Mouse (Mus musculus): ENCODE data around the gene Kif13a. TPM values are rescaled to one million over a fixed set of nuclear protein-coding genes. Genes with fewer than 3 reads are reported as not detected.

The Kif13a gene
- polyA plus RNA-seq, 1 experiment = 38.5 TPM

DNA sequence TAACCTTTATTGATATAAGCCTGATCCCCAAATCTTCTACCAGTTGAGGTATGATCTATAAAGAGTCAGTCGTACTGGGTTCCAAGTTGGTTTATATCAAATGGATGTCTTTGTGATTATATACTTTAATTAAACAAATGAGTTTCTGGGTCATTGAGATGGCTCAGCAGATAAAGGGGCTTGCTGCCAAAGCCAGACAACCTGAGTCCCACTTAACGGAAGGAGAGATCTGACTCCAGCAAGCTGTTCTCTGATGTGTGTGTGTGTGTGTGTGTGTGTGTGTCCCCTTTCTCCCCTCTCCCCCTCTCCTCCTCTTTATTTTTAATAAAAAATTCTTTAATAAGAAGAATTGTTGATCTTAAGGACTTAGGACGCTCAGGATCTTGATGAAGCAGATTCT, 86.0 kb downstream of the Kif13a start:
- 52% methylated on average over 3 of the region's 3 CpGs for WGBS
- peak in 1 of 2 experiments; percentile 59 for DNase-seq
- TF ChIP-seq POLR2A (IDR thresholded peaks at IDR 0.05; ENCODE audit: borderline replicate concordance, insufficient read depth, low read length) (no peak), CTCF (IDR thresholded peaks at IDR 0.05; ENCODE audit: borderline replicate concordance, insufficient read depth, low read depth, low read length) (no peak)
- Histone ChIP-seq H3K4me3 (replicated peaks; ENCODE audit: insufficient read depth, low read depth, low read length) (no peak overlapping the region), H3K27ac (ENCODE audit: insufficient read depth, low read length) (no peak overlapping the region), H3K27me3 (ENCODE audit: control insufficient read depth, insufficient read depth, low read length) (no peaks in the 10 kb centered on the region), H3K4me1 (ENCODE audit: control insufficient read depth, insufficient read depth, low read length) (peaks cover 47% of the 10 kb centered on the region)

DNA sequence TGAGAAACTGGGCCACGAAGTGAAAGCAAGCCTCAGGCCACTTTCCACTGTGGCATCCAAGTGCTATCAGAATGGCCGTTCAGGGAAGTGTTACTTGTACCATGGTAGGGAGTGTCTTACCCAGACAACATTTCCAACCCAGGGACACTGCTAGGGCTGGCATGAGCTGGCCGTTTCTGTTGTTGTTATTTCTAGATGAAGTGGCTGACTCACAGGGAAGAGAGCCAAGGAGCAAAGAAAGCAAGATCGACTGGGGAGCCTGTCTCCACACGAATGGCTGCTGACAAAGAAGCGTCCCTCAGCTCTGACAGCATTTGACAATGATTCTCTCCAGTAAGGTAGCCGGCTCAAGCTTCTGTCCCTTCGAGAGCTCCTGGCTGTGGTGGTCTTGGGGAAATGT, 87.5 kb downstream of the Kif13a start:
- Histone ChIP-seq H3K27me3 (ENCODE audit: control insufficient read depth, insufficient read depth, low read length) (no peaks in the 10 kb centered on the region), H3K27ac (ENCODE audit: insufficient read depth, low read length) (peak overlapping the region; percentile 70; the same call in 1 of the 2 replicates), H3K4me1 (ENCODE audit: control insufficient read depth, insufficient read depth, low read length) (peaks cover 43% of the 10 kb centered on the region), H3K4me3 (replicated peaks; ENCODE audit: insufficient read depth, low read depth, low read length) (peak overlapping the region; percentile 17)
- 9% methylated on average over 8 of the region's 8 CpGs for WGBS
- DNase-seq = peak; percentile 62 to 89
- no peak for TF ChIP-seq CTCF (IDR thresholded peaks at IDR 0.05; ENCODE audit: borderline replicate concordance, insufficient read depth, low read depth, low read length)
- no peak for TF ChIP-seq POLR2A (IDR thresholded peaks at IDR 0.05; ENCODE audit: borderline replicate concordance, insufficient read depth, low read length)

DNA sequence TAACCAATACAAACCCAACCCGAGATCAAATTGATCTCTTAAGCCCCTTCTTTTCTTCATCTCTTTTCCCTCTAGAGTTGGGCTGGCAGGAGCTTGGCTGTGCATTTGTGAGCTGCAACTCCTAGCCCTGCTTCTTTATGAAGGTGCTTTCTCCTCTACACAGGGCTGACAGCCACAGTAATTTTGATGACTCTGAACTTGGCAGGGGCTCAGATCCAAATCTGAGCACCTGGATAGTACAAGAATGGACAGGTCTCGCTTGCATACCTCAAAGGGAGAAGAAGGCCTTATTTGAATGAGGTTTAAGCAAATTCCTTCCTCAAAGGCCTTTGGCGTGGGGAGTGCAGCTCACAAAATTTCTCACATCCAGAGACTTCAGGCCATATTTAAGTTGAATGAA, 88.0 kb downstream of the Kif13a start:
- 43% methylated on average over 3 of the region's 3 CpGs for WGBS
- TF ChIP-seq POLR2A (IDR thresholded peaks at IDR 0.05; ENCODE audit: borderline replicate concordance, insufficient read depth, low read length) (no peak), CTCF (IDR thresholded peaks at IDR 0.05; ENCODE audit: borderline replicate concordance, insufficient read depth, low read depth, low read length) (no peak)

DNA sequence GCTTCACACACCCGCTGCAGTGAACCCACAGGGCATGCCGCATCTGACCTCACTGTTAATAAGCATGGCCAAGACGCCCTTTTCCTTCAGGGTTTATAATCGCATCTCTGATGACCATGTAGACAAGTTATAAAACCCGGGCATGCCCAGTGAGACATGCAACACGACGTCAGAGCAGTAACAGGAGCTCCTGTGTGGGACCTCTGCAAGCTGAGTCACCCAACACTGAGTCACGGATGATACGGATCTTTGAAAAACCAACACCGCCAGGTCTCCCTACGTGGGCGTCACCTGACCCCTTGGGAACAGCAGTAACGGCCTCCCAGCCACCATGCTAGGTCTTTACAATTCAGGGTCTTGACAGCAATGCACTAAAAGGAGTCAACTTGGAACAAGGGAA, 89.0 kb downstream of the Kif13a start:
- Histone ChIP-seq H3K4me3 (replicated peaks; ENCODE audit: insufficient read depth, low read depth, low read length) (no peak overlapping the region), H3K27ac (ENCODE audit: insufficient read depth, low read length) (no peak overlapping the region; the same call in 1 of the 2 replicates), H3K27me3 (ENCODE audit: control insufficient read depth, insufficient read depth, low read length) (no peaks in the 10 kb centered on the region), H3K4me1 (ENCODE audit: control insufficient read depth, insufficient read depth, low read length) (peaks cover 43% of the 10 kb centered on the region)
- DNase-seq = no peak
- TF ChIP-seq POLR2A (IDR thresholded peaks at IDR 0.05; ENCODE audit: borderline replicate concordance, insufficient read depth, low read length) (no peak), CTCF (IDR thresholded peaks at IDR 0.05; ENCODE audit: borderline replicate concordance, insufficient read depth, low read depth, low read length) (no peak)
- 90% methylated on average over 13 of the region's 13 CpGs for WGBS

More for the DNA sequence above, 88.0 kb downstream of the Kif13a start:
- Histone ChIP-seq H3K27ac (ENCODE audit: insufficient read depth, low read length) (peak overlapping the region; percentile 68; the same call in 1 of the 2 replicates), H3K27me3 (ENCODE audit: control insufficient read depth, insufficient read depth, low read length) (no peaks in the 10 kb centered on the region), H3K4me1 (ENCODE audit: control insufficient read depth, insufficient read depth, low read length) (peaks cover 43% of the 10 kb centered on the region), H3K4me3 (replicated peaks; ENCODE audit: insufficient read depth, low read depth, low read length) (no peak overlapping the region)
- peak; percentile 62 to 73 for DNase-seq

DNA sequence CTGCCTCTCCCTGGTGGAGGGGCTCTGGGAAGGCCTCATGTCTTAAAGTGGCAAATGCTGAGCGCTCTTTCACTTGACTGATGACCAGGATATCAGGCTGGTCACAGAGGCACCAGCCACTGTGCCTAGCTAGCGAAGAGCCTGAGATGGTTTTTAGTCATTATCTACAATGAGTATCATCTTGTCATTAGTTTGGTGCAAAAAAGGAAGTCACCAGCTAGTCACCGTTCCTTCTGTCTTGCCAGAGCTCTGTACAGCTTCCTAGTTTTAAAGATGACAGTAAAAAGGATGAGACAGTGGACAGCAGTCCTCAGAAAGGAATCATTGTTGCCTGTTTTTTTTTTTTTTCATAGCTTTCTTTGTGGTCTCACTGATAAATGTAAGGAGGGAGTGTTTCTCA, 90.4 kb downstream of the Kif13a start:
- H3K4me3 ChIP-seq (replicated peaks; ENCODE audit: insufficient read depth, low read depth, low read length) = no peak overlapping the region
- H3K4me1 ChIP-seq (ENCODE audit: control insufficient read depth, insufficient read depth, low read length) = peaks cover 33% of the 10 kb centered on the region
- H3K27ac ChIP-seq (ENCODE audit: insufficient read depth, low read length) = no peak overlapping the region
- no peak for TF ChIP-seq CTCF (IDR thresholded peaks at IDR 0.05; ENCODE audit: borderline replicate concordance, insufficient read depth, low read depth, low read length)
- DNase-seq = no peak
- 96% methylated on average over 3 of the region's 3 CpGs for WGBS
- no peaks in the 10 kb centered on the region for H3K27me3 ChIP-seq (ENCODE audit: control insufficient read depth, insufficient read depth, low read length)

DNA sequence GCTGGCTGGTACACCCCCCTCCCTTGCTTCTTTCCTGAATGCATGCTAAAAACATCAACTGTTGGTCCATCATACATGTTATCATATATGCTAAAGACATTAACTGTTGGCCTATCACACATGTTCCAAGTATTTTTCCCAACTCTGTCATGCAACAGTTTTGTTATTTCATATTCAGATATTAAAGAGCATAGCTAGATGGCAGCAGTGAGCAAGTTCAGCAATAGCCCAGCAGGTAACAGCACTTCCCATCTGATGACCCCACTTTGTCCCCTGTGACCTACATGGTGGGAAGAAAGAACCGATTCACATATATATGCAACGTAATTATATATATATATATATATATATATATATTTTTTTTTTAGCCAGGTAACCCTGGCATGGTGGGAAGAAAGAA, 91.1 kb downstream of the Kif13a start:
- H3K27me3 ChIP-seq (ENCODE audit: control insufficient read depth, insufficient read depth, low read length) = no peaks in the 10 kb centered on the region
- H3K27ac ChIP-seq (ENCODE audit: insufficient read depth, low read length) = no peak overlapping the region
- H3K4me3 ChIP-seq (replicated peaks; ENCODE audit: insufficient read depth, low read depth, low read length) = no peak overlapping the region
- 15% methylated on average over 2 of the region's 2 CpGs for WGBS
- peaks cover 26% of the 10 kb centered on the region for H3K4me1 ChIP-seq (ENCODE audit: control insufficient read depth, insufficient read depth, low read length)
- TF ChIP-seq CTCF (IDR thresholded peaks at IDR 0.05; ENCODE audit: borderline replicate concordance, insufficient read depth, low read depth, low read length) (peak; percentile 67; the same call in 1 of the 2 replicates), POLR2A (IDR thresholded peaks at IDR 0.05; ENCODE audit: borderline replicate concordance, insufficient read depth, low read length) (no peak)
- peak in 1 of 2 experiments; percentile 67 for DNase-seq

DNA sequence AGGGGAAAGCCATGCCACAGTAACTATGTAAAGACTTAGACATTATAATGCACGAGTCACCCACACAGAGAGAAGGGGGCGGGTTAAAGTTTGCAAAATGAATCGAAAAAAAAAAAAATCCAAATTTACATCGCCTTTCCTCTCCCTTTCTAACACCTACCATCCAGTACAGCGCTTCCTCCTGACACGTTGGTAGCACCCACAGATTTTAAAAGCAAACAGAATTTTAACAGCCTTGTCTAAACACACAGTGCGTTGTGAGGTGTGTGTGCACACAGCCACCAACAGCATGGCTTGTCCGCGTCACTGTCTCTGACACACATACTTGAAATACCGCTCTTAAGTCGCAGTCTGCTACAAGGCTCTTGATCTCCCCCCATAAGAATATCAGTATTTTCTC, 94.3 kb downstream of the Kif13a start:
- Histone ChIP-seq H3K27me3 (ENCODE audit: control insufficient read depth, insufficient read depth, low read length) (no peaks in the 10 kb centered on the region), H3K27ac (ENCODE audit: insufficient read depth, low read length) (no peak overlapping the region), H3K4me3 (replicated peaks; ENCODE audit: insufficient read depth, low read depth, low read length) (no peak overlapping the region), H3K4me1 (ENCODE audit: control insufficient read depth, insufficient read depth, low read length) (peaks cover 6% of the 10 kb centered on the region; the same call in 1 of the 2 replicates)
- 95% methylated on average over 11 of the region's 11 CpGs for WGBS
- TF ChIP-seq POLR2A (IDR thresholded peaks at IDR 0.05; ENCODE audit: borderline replicate concordance, insufficient read depth, low read length) (no peak), CTCF (IDR thresholded peaks at IDR 0.05; ENCODE audit: borderline replicate concordance, insufficient read depth, low read depth, low read length) (no peak)
- no peak for DNase-seq

DNA sequence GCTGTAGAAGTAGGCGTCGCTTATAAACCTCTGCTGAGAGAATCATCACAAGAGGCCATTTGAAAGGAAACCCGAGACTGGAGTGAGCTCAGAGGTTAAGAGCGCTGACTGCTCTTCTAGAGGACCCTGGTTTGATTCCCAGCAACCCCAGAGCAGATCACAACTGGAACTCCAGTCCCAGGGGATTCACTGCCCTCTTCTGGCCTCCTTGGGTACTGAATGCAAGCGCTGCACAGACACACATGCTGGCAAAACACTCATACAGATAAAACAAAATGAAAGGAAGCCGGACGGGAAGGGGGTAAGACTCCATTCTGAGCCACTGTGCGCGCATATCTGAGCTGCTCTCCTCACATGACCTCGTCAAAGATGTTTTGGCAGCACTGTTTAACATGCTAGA, 94.9 kb downstream of the Kif13a start:
- Histone ChIP-seq H3K4me1 (ENCODE audit: control insufficient read depth, insufficient read depth, low read length) (peaks cover 3% of the 10 kb centered on the region; the same call in 1 of the 2 replicates), H3K27ac (ENCODE audit: insufficient read depth, low read length) (no peak overlapping the region), H3K4me3 (replicated peaks; ENCODE audit: insufficient read depth, low read depth, low read length) (no peak overlapping the region), H3K27me3 (ENCODE audit: control insufficient read depth, insufficient read depth, low read length) (no peaks in the 10 kb centered on the region)
- no peak for TF ChIP-seq POLR2A (IDR thresholded peaks at IDR 0.05; ENCODE audit: borderline replicate concordance, insufficient read depth, low read length)
- TF ChIP-seq CTCF (IDR thresholded peaks at IDR 0.05; ENCODE audit: borderline replicate concordance, insufficient read depth, low read depth, low read length) = no peak
- 95% methylated on average over 10 of the region's 10 CpGs for WGBS
- DNase-seq = no peak

Measured in cerebellum, adult 2 months (tissue).